Mouse (Mus musculus): ENCODE results near the gene Dnm3.

- TF ChIP-seq POLR2A (IDR thresholded peaks at IDR 0.05; ENCODE audit: insufficient read length, low read depth): no peak
- TF ChIP-seq E2F4 (IDR thresholded peaks at IDR 0.05; ENCODE audit: insufficient read depth): no peak
- no peak for TF ChIP-seq SRF (IDR thresholded peaks at IDR 0.05; ENCODE audit: control insufficient read depth, insufficient read length, low read depth)
- TF ChIP-seq USF1 (IDR thresholded peaks at IDR 0.05; ENCODE audit: low read depth): no peak
- TF ChIP-seq MAX (IDR thresholded peaks at IDR 0.05; ENCODE audit: low read depth): no peak
- TF ChIP-seq CEBPB (IDR thresholded peaks at IDR 0.05; ENCODE audit: insufficient read depth, poor library complexity, severe bottlenecking): no peak
- TF ChIP-seq POLR2AphosphoS2 (IDR thresholded peaks at IDR 0.05; ENCODE audit: insufficient read length, low read depth): no peak
- TF ChIP-seq MYOD1 (IDR thresholded peaks at IDR 0.05; ENCODE audit: control insufficient read depth in 1 of 3, insufficient read length in 2 of 3, low read depth in 2 of 3): no peak
- TF ChIP-seq REST (IDR thresholded peaks at IDR 0.05; ENCODE audit: insufficient read depth, insufficient read length): no peak
- no peak for TF ChIP-seq MYOG (IDR thresholded peaks at IDR 0.05; ENCODE audit: control insufficient read depth in 1 of 3, insufficient read depth in 1 of 3, insufficient read length in 2 of 3, low read depth in 2 of 3)
- no peak for TF ChIP-seq TCF12 (IDR thresholded peaks at IDR 0.05; ENCODE audit: insufficient read depth, poor library complexity, severe bottlenecking)
Observed at GRCm38 (mm10) chr1:162238646-162239045, 239.2 kb downstream of the Dnm3 start.
